Mouse (Mus musculus): ENCODE results near the gene Siah1a. TPM values are rescaled to one million over a fixed set of nuclear protein-coding genes. Genes with fewer than 3 reads are reported as not detected.

The Siah1a gene
- polyA plus RNA-seq, 1 experiment from 2014 or later = 39.1 TPM

- Histone ChIP-seq H3K27me3 (ENCODE audit: control insufficient read depth, insufficient read depth, low read length) (no peaks in the 10 kb centered on the region), H3K4me1 (ENCODE audit: control insufficient read depth, insufficient read depth, low read length) (peaks cover 14% of the 10 kb centered on the region), H3K4me2 (replicated peaks; ENCODE audit: low read depth, low read length) (no peak overlapping the region), H3K36me3 (ENCODE audit: control insufficient read depth, insufficient read depth, low read length) (no peaks in the 10 kb centered on the region; the same call in 1 of the 2 replicates), H3K27ac (ENCODE audit: low read length) (no peak overlapping the region), H3K9me3 (ENCODE audit: control insufficient read depth, low read depth, low read length) (no peaks in the 10 kb centered on the region), H3K9ac (replicated peaks; ENCODE audit: low read depth, low read length) (no peak overlapping the region), H3K4me3 (ENCODE audit: low read depth, low read length) (no peak overlapping the region)
- WGBS = 73% methylated on average over 6 of the region's 6 CpGs
- no peak for ATAC-seq (ENCODE audit: insufficient number of reproducible peaks, insufficient read depth, low FRiP score, low read depth)
These were observed 18.8 kb downstream of the Siah1a start for GRCm38 (mm10) chr8:86726959-86727358.

DNA sequence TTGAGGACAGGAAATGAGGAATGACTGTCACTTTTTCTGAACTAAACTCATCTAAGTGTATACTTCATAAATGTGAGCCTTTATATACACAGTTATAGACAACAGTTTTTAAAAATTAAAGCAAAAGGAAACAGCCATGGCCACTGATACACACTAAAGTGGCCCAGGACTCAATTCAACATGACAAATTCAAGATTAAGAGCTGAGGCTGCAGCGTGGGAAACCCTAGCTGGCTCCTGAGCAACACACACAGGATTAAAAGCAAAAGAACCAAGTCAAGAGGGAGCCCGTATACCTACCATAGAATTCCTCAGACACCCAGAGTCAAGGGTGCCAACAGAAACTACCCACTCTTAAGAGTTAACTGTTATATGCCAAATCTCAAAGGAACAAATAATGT, 24.2 kb downstream of the Siah1a start:
- Histone ChIP-seq H3K4me1 (ENCODE audit: control insufficient read depth, insufficient read depth, low read length) (no peaks in the 10 kb centered on the region), H3K27ac (ENCODE audit: low read length) (no peak overlapping the region), H3K36me3 (ENCODE audit: control insufficient read depth, insufficient read depth, low read length) (peaks cover 15% of the 10 kb centered on the region; the same call in 1 of the 2 replicates), H3K9ac (replicated peaks; ENCODE audit: low read depth, low read length) (no peak overlapping the region), H3K9me3 (ENCODE audit: control insufficient read depth, low read depth, low read length) (no peaks in the 10 kb centered on the region), H3K4me3 (ENCODE audit: low read depth, low read length) (no peak overlapping the region), H3K4me2 (replicated peaks; ENCODE audit: low read depth, low read length) (no peak overlapping the region), H3K27me3 (ENCODE audit: control insufficient read depth, insufficient read depth, low read length) (no peaks in the 10 kb centered on the region)
- no peak for ATAC-seq (ENCODE audit: insufficient number of reproducible peaks, insufficient read depth, low FRiP score, low read depth)
- WGBS = 88% methylated on average over 2 of the region's 2 CpGs

- H3K27me3 ChIP-seq (ENCODE audit: control insufficient read depth, insufficient read depth, low read length) = no peaks in the 10 kb centered on the region
- H3K9ac ChIP-seq (replicated peaks; ENCODE audit: low read depth, low read length) = no peak overlapping the region
- H3K27ac ChIP-seq (ENCODE audit: low read length) = no peak overlapping the region
- WGBS = 87% methylated on average over 6 of the region's 6 CpGs
- ATAC-seq (ENCODE audit: insufficient number of reproducible peaks, insufficient read depth, low FRiP score, low read depth) = no peak
- H3K4me3 ChIP-seq (ENCODE audit: low read depth, low read length) = no peak overlapping the region
- no peaks in the 10 kb centered on the region for H3K9me3 ChIP-seq (ENCODE audit: control insufficient read depth, low read depth, low read length)
- no peak overlapping the region for H3K4me2 ChIP-seq (replicated peaks; ENCODE audit: low read depth, low read length)
- peaks cover 15% of the 10 kb centered on the region; the same call in 1 of the 2 replicates for H3K36me3 ChIP-seq (ENCODE audit: control insufficient read depth, insufficient read depth, low read length)
- no peaks in the 10 kb centered on the region for H3K4me1 ChIP-seq (ENCODE audit: control insufficient read depth, insufficient read depth, low read length)
These were observed 24.8 kb downstream of the Siah1a start for GRCm38 (mm10) chr8:86720756-86721459.

- Histone ChIP-seq H3K4me1 (ENCODE audit: control insufficient read depth, insufficient read depth, low read length) (no peaks in the 10 kb centered on the region), H3K4me3 (ENCODE audit: low read depth, low read length) (no peak overlapping the region), H3K9me3 (ENCODE audit: control insufficient read depth, low read depth, low read length) (no peaks in the 10 kb centered on the region), H3K9ac (replicated peaks; ENCODE audit: low read depth, low read length) (no peak overlapping the region), H3K4me2 (replicated peaks; ENCODE audit: low read depth, low read length) (no peak overlapping the region), H3K36me3 (ENCODE audit: control insufficient read depth, insufficient read depth, low read length) (peaks cover 21% of the 10 kb centered on the region), H3K27ac (ENCODE audit: low read length) (no peak overlapping the region), H3K27me3 (ENCODE audit: control insufficient read depth, insufficient read depth, low read length) (no peaks in the 10 kb centered on the region)
- WGBS = 87% methylated on average over 1 of the region's 1 CpGs
- no peak for ATAC-seq (ENCODE audit: insufficient number of reproducible peaks, insufficient read depth, low FRiP score, low read depth)
These were observed 26.4 kb downstream of the Siah1a start for GRCm38 (mm10) chr8:86719368-86719767.

GRCm38 (mm10) chr8:86718332-86718994, 27.3 kb downstream of the Siah1a start:
- no peak overlapping the region for H3K27ac ChIP-seq (ENCODE audit: low read length)
- H3K27me3 ChIP-seq (ENCODE audit: control insufficient read depth, insufficient read depth, low read length) = no peaks in the 10 kb centered on the region

DNA sequence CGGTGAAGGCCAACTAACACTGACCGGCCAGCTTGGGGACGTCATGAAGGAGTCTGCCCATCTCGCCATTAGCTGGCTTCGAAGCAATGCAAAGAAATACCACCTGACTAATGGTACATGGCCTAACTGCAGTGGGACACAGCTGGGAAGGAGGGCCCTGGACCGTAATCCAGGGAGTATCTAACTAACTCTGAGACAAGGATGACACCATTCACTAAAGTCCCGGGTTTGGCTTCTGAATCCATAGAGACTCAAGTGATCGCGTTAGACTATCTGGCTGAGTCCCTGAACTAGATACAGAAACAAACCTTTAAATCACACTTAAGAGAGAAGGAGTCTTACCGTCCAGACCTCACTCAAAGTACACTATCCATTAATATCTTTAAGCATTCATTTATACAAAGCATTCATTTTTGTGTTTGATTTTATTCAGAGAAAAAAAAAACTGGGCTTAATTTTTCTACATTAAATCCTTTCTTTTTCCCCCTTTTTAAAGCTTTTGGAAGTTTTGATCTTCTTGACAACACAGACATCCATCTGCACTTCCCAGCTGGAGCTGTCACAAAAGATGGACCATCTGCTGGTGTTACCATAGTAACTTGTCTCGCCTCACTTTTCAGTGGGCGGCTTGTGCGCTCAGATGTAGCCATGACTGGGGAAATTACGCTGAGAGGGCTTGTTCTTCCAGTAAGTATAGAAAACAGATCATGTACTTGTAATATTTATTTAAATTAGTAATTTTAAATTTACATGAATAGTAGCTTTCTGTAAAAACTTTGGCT, 32.1 kb downstream of the Siah1a start:
- Histone ChIP-seq H3K9me3 (ENCODE audit: control insufficient read depth, low read depth, low read length) (no peaks in the 10 kb centered on the region), H3K27ac (ENCODE audit: low read length) (no peak overlapping the region), H3K4me1 (ENCODE audit: control insufficient read depth, insufficient read depth, low read length) (no peaks in the 10 kb centered on the region), H3K4me2 (replicated peaks; ENCODE audit: low read depth, low read length) (no peak overlapping the region), H3K36me3 (ENCODE audit: control insufficient read depth, insufficient read depth, low read length) (peaks cover 11% of the 10 kb centered on the region), H3K27me3 (ENCODE audit: control insufficient read depth, insufficient read depth, low read length) (no peaks in the 10 kb centered on the region), H3K9ac (replicated peaks; ENCODE audit: low read depth, low read length) (no peak overlapping the region), H3K4me3 (ENCODE audit: low read depth, low read length) (no peak overlapping the region)
- no peak for ATAC-seq (ENCODE audit: insufficient number of reproducible peaks, insufficient read depth, low FRiP score, low read depth)
- WGBS = 62% methylated on average over 14 of the region's 14 CpGs

More at GRCm38 (mm10) chr8:86718332-86718994, 27.3 kb downstream of the Siah1a start:
- Histone ChIP-seq H3K9ac (replicated peaks; ENCODE audit: low read depth, low read length) (no peak overlapping the region), H3K4me1 (ENCODE audit: control insufficient read depth, insufficient read depth, low read length) (no peaks in the 10 kb centered on the region), H3K36me3 (ENCODE audit: control insufficient read depth, insufficient read depth, low read length) (peaks cover 21% of the 10 kb centered on the region), H3K9me3 (ENCODE audit: control insufficient read depth, low read depth, low read length) (no peaks in the 10 kb centered on the region), H3K4me2 (replicated peaks; ENCODE audit: low read depth, low read length) (no peak overlapping the region), H3K4me3 (ENCODE audit: low read depth, low read length) (no peak overlapping the region)
- WGBS = 85% methylated on average over 2 of the region's 2 CpGs
- no peak for ATAC-seq (ENCODE audit: insufficient number of reproducible peaks, insufficient read depth, low FRiP score, low read depth)

- Histone ChIP-seq H3K27me3 (ENCODE audit: control insufficient read depth, insufficient read depth, low read length) (no peaks in the 10 kb centered on the region), H3K9ac (replicated peaks; ENCODE audit: low read depth, low read length) (no peak overlapping the region), H3K4me1 (ENCODE audit: control insufficient read depth, insufficient read depth, low read length) (no peaks in the 10 kb centered on the region), H3K36me3 (ENCODE audit: control insufficient read depth, insufficient read depth, low read length) (peaks cover 6% of the 10 kb centered on the region), H3K9me3 (ENCODE audit: control insufficient read depth, low read depth, low read length) (no peaks in the 10 kb centered on the region), H3K4me2 (replicated peaks; ENCODE audit: low read depth, low read length) (no peak overlapping the region), H3K27ac (ENCODE audit: low read length) (no peak overlapping the region), H3K4me3 (ENCODE audit: low read depth, low read length) (no peak overlapping the region)
- 91% methylated on average over 3 of the region's 3 CpGs for WGBS
- ATAC-seq (ENCODE audit: insufficient number of reproducible peaks, insufficient read depth, low FRiP score, low read depth) = no peak
These were observed 33.1 kb downstream of the Siah1a start for GRCm38 (mm10) chr8:86712594-86712993.

GRCm38 (mm10) chr8:86707873-86708272, 37.9 kb downstream of the Siah1a start:
- WGBS = 63% methylated on average over 4 of the region's 4 CpGs
- Histone ChIP-seq H3K27ac (ENCODE audit: low read length) (no peak overlapping the region), H3K9ac (replicated peaks; ENCODE audit: low read depth, low read length) (no peak overlapping the region), H3K36me3 (ENCODE audit: control insufficient read depth, insufficient read depth, low read length) (no peaks in the 10 kb centered on the region; the same call in 1 of the 2 replicates), H3K27me3 (ENCODE audit: control insufficient read depth, insufficient read depth, low read length) (no peaks in the 10 kb centered on the region), H3K4me3 (ENCODE audit: low read depth, low read length) (no peak overlapping the region), H3K9me3 (ENCODE audit: control insufficient read depth, low read depth, low read length) (no peaks in the 10 kb centered on the region), H3K4me2 (replicated peaks; ENCODE audit: low read depth, low read length) (no peak overlapping the region), H3K4me1 (ENCODE audit: control insufficient read depth, insufficient read depth, low read length) (no peaks in the 10 kb centered on the region)
- ATAC-seq (ENCODE audit: insufficient number of reproducible peaks, insufficient read depth, low FRiP score, low read depth) = no peak

Measured in stomach, embryonic 14.5 days (tissue).